Mouse (Mus musculus) G1E (cell line): ENCODE results near the gene Smoc2. TPM values are rescaled to one million over a fixed set of nuclear protein-coding genes. Genes with fewer than 3 reads are reported as not detected.

Experiments
- ATAC-seq: 2 replicates; pipeline ENCODE4 v1.8.0; 2016; ENCODE audit warnings: mild to moderate bottlenecking; ENCODE audit not compliant: insufficient number of reproducible peaks, poor library complexity, low FRiP score, severe bottlenecking; ENCODE audit errors: extremely low read depth
- DNase-seq: peaks from one replicate; pipeline ENCODE4 v3.0.0; 2012; ENCODE audit warnings: low spot score
- H3K27me3 ChIP-seq: 2 replicates; pipeline ENCODE4 v1.6.1; 2012; ENCODE audit warnings: mild to moderate bottlenecking, low read length, inconsistent platforms; ENCODE audit not compliant: insufficient read depth
- H3K36me3 ChIP-seq: replicated peaks from 2 replicates; pipeline ENCODE3; 2012; ENCODE audit warnings: mild to moderate bottlenecking, inconsistent platforms
- H3K4me1 ChIP-seq: 2 replicates; pipeline ENCODE4 v1.6.1; 2012; ENCODE audit warnings: low read depth, low read length, inconsistent platforms, mixed read lengths; ENCODE audit not compliant: insufficient read depth
- H3K4me3 ChIP-seq: 2 replicates; pipeline ENCODE4 v1.5.1; 2012; ENCODE audit warnings: low read depth, mild to moderate bottlenecking, inconsistent platforms, low read length, moderate library complexity, mixed read lengths
- H3K9me3 ChIP-seq: replicated peaks from 2 replicates; pipeline ENCODE4 v1.6.1; 2012; ENCODE audit warnings: inconsistent platforms
- CTCF ChIP-seq: IDR thresholded peaks from 2 replicates; pipeline ENCODE4 v1.5.1; 2012; ENCODE audit warnings: low read depth, low read length, inconsistent platforms, mixed read lengths
- GATA1 ChIP-seq: IDR thresholded peaks from 2 replicates; pipeline ENCODE4 v1.6.1; 2012; ENCODE audit warnings: borderline replicate concordance, low read length, inconsistent platforms, mixed read lengths
- GATA2 ChIP-seq: IDR thresholded peaks from 2 replicates; pipeline ENCODE4 v1.6.1; 2012; ENCODE audit warnings: low read depth, low read length, inconsistent platforms, borderline replicate concordance
- POLR2AphosphoS5 ChIP-seq: IDR thresholded peaks from 2 replicates; pipeline ENCODE4 v1.6.1; 2012; ENCODE audit warnings: low read depth, low read length, inconsistent platforms; ENCODE audit not compliant: insufficient replicate concordance
- TAL1 ChIP-seq: conservative IDR thresholded peaks from 2 replicates; pipeline ENCODE4 v1.6.1; 2012; ENCODE audit warnings: low read depth, low read length, inconsistent platforms, mixed read lengths
- polyA plus RNA-seq: library from polyadenylated mRNA; stranded (reverse); fragments of >175 nt; gene quantifications from 2 replicates; pipeline ENCODE4 v1.2.3, GENCODE M21; 2012
- total RNA-seq, 2 experiments: library from RNA; stranded (forward) in 1 of 2; stranded (reverse) in 1 of 2; fragments of 200-1000 nt in 1 of 2; fragments of >200 nt in 1 of 2; fragmentation: Nextera tagmentation in 1 of 2; gene quantifications; 2 replicates each; pipeline ENCODE4 v1.2.3; 2014 to 2017

Gene Smoc2
- total and polyA plus RNA-seq, 3 experiments = 0.55 TPM; not detected in 2

- Histone ChIP-seq H3K4me3 (no peak overlapping the region), H3K36me3 (no peaks in the 10 kb centered on the region), H3K27me3 (peaks cover 3% of the 10 kb centered on the region; the same call in 1 of the 2 replicates), H3K9me3 (peaks cover 6% of the 10 kb centered on the region; the same call in 1 of the 2 replicates), H3K4me1 (no peaks in the 10 kb centered on the region)
- TF ChIP-seq CTCF = no peak
- TF ChIP-seq GATA1 = no peak
- TF ChIP-seq POLR2AphosphoS5 = no peak
- no peak for TF ChIP-seq GATA2
- no peak for TF ChIP-seq TAL1
- DNase-seq (no peak), ATAC-seq (no peak)
These were observed 105.7 kb downstream of the Smoc2 start for GRCm38 (mm10) chr17:14384980-14385379.

- no peaks in the 10 kb centered on the region for H3K4me1 ChIP-seq
- H3K9me3 ChIP-seq = peaks cover 6% of the 10 kb centered on the region; the same call in 1 of the 2 replicates
- no peaks in the 10 kb centered on the region for H3K36me3 ChIP-seq
- H3K27me3 ChIP-seq = peaks cover 3% of the 10 kb centered on the region; the same call in 1 of the 2 replicates
- TF ChIP-seq TAL1 (no peak), CTCF (no peak), POLR2AphosphoS5 (no peak), GATA1 (no peak)
- ATAC-seq (no peak), DNase-seq (no peak)
- H3K4me3 ChIP-seq = no peak overlapping the region
These were observed 108.0 kb downstream of the Smoc2 start for GRCm38 (mm10) chr17:14387261-14387660.

- Histone ChIP-seq H3K4me3 (no peak overlapping the region), H3K27me3 (no peaks in the 10 kb centered on the region), H3K9me3 (no peaks in the 10 kb centered on the region), H3K36me3 (no peaks in the 10 kb centered on the region), H3K4me1 (no peaks in the 10 kb centered on the region)
- ATAC-seq = no peak
- TF ChIP-seq GATA1 = no peak
- no peak for TF ChIP-seq TAL1
- no peak for TF ChIP-seq CTCF
- TF ChIP-seq GATA2 = no peak
- TF ChIP-seq POLR2AphosphoS5 = no peak
- no peak for DNase-seq
These were observed 113.1 kb downstream of the Smoc2 start for GRCm38 (mm10) chr17:14392443-14392842.

GRCm38 (mm10) chr17:14394861-14395260 lies 115.6 kb downstream of the Smoc2 start:
- peaks cover 7% of the 10 kb centered on the region; the same call in 1 of the 2 replicates for H3K27me3 ChIP-seq
- TF ChIP-seq CTCF (no peak), TAL1 (no peak), GATA2 (no peak), GATA1 (no peak), POLR2AphosphoS5 (no peak)
- no peak overlapping the region for H3K4me3 ChIP-seq
- ATAC-seq (no peak), DNase-seq (no peak)
- H3K4me1 ChIP-seq = no peaks in the 10 kb centered on the region
- H3K9me3 ChIP-seq = no peaks in the 10 kb centered on the region; the same call in none of the 2 replicates
- H3K36me3 ChIP-seq = no peaks in the 10 kb centered on the region

GRCm38 (mm10) chr17:14397456-14397855 lies 118.2 kb downstream of the Smoc2 start:
- DNase-seq (no peak), ATAC-seq (no peak)
- TF ChIP-seq GATA1 (no peak), CTCF (no peak), POLR2AphosphoS5 (no peak), GATA2 (no peak), TAL1 (no peak)
- H3K4me3 ChIP-seq = no peak overlapping the region
- no peaks in the 10 kb centered on the region; the same call in none of the 2 replicates for H3K9me3 ChIP-seq
- no peaks in the 10 kb centered on the region for H3K36me3 ChIP-seq
- no peaks in the 10 kb centered on the region for H3K4me1 ChIP-seq
- H3K27me3 ChIP-seq = peaks cover 7% of the 10 kb centered on the region; the same call in 1 of the 2 replicates

GRCm38 (mm10) chr17:14398650-14399424 lies 119.5 kb downstream of the Smoc2 start:
- Histone ChIP-seq H3K36me3 (no peaks in the 10 kb centered on the region), H3K9me3 (peaks cover under 1% of the 10 kb centered on the region), H3K27me3 (peaks cover 9% of the 10 kb centered on the region), H3K4me3 (no peak overlapping the region), H3K4me1 (no peaks in the 10 kb centered on the region)
- DNase-seq = no peak
- TF ChIP-seq GATA1 (no peak), GATA2 (no peak), CTCF (no peak), POLR2AphosphoS5 (no peak), TAL1 (no peak)
- ATAC-seq = no peak
